Mouse (Mus musculus) right cerebral cortex, postnatal 36 days (tissue): ENCODE measurements at regions not wholly inside any gene's neighbourhood (a gene's known extent, or its start where the extent isn't known, plus 50 kb on each side); places are given as distances from the start of the nearest gene placed in this dataset.
A peak's percentile ranks its signal among the peaks of the same experiment; 100 is the strongest.

Experiments used
- DNase-seq, 2 experiments: peaks; one replicate each; pipeline ENCODE4 v3.0.0; 2022; ENCODE audit warnings: low spot score in 2 of 2, mixed read lengths in 1 of 2

DNA sequence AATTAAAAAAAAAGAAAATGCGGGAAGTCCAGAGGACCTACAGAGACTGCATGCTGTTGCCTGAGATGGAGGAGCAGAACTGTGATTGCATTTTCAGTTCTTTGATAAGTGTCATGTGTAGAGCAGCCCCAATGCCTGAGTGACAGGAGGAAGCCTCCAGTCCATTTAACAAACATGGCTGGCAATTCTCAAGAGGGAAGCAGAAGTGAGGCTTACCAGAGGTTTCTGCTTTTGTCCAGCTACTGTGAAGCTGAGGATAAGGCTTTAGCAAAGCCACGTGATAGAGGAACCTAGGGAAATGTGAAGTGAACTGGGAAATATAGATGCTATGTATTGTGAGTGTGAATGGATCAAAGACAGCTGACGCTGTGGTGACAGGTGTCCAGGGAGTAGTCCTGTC is 56.6 kb downstream of the Sucnr1 start:
- no peak for DNase-seq

GRCm38 (mm10) chr3:60159865-60160264 is 78.2 kb downstream of the Sucnr1 start:
- DNase-seq: no peak

GRCm38 (mm10) chr3:60167633-60168032 is 86.0 kb downstream of the Sucnr1 start:
- DNase-seq: no peak

DNA sequence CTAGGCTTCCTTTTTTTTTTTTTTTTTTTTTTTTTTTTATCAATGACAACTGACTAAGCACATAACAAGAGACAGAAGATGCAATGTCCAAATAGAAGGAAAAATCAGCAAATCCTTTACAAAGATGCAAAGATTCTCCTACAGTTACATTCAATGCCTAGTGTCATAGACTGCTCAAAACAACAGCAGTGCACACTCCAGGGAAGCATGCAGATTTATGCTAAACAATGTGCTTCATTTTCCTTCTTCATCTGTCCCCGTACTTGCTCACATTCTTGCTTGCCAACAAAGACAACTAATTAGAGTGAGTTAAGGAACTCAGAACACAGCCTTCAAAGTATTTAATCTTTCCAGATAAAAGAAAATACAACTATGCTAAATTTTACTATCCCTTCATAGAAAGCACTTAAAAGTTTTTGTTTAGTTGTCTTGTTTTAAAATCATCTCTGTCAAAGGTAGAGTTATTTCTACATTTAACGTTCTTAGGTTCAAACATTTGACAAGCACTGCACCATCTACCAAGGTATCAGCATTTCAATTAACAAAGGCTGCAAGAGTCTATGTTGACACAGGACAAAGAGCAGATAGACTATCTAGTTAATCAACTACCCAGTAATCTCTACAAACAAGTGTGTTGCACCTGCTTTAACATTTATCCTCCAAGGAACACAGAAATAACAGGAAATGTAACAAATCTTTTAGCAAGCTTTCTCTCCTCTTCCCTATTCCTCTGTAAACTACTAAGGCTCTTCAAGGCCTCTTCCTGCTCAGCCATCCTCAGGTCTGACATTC is 86.7 kb downstream of the Sucnr1 start:
- DNase-seq: no peak

GRCm38 (mm10) chr3:60169606-60170005 is 87.9 kb downstream of the Sucnr1 start:
- no peak for DNase-seq

GRCm38 (mm10) chr3:60184481-60184880 is 102.8 kb downstream of the Sucnr1 start:
- DNase-seq: no peak

DNA sequence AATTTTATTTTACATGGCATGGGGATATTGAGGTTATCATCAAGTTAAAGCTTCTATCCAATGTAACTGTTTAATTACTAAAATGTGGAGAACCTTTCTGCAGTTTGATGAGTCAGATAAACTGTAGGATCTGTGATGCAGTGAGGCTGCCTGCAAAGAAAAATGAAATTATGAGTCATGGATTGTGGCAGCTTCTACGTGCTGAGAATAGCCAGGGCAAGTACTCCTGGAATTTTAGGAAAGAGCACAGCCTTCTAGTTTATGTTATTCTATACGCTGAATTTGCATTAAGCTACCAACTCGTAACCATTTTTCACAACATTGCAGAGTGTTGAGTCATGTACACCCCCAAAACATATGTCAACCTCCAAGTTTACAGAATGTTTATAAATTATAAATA is 114.4 kb downstream of the Sucnr1 start:
- DNase-seq: peak in 1 of 2 experiments; percentile 16

- DNase-seq: no peak
Observed at GRCm38 (mm10) chr3:60207936-60208335, 126.3 kb downstream of the Sucnr1 start.

- DNase-seq: no peak
Observed at GRCm38 (mm10) chr3:60218938-60219337, 137.3 kb downstream of the Sucnr1 start.

GRCm38 (mm10) chr3:60240664-60241063 is 159.0 kb downstream of the Sucnr1 start:
- no peak for DNase-seq

- no peak for DNase-seq
Observed at GRCm38 (mm10) chr3:60266666-60267415, 185.2 kb downstream of the Sucnr1 start.

DNA sequence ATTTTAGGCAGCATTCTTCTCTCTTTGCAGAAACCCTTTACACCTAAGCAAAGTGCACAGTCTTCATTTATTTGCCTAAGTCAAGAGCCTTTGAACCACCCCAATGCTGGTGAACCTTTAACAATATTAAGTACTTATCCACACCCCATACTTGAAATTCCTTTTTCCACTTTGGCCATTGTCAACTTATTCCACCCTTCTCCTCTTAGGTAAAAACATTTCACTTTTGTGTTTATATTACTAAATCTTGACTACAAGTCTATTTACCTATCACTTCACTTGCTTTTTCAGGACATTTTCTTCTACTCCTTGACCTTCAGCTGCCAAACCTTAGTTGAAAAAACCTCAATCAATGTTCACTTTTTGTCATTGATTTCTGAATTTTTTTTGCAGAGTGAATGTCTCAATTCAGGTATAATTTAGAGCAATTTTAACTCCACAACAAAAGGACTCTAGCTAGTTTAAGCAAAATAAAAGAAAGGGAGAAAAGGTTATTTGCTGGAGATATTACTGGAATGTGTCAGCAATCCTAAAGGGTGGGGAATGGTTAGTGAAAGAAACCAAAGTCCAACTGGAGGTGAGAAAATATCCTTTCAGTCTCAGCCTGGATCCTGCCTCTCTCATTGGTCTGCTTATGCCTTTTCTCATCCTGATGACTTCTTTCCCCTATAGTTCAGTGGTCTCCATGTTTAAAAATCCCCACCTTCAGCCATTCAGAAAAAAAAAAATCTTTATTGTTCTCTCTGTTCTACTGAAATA is 185.9 kb downstream of the Sucnr1 start:
- DNase-seq: no peak

- no peak for DNase-seq
Observed at GRCm38 (mm10) chr3:60270463-60270862, 188.8 kb downstream of the Sucnr1 start.

DNA sequence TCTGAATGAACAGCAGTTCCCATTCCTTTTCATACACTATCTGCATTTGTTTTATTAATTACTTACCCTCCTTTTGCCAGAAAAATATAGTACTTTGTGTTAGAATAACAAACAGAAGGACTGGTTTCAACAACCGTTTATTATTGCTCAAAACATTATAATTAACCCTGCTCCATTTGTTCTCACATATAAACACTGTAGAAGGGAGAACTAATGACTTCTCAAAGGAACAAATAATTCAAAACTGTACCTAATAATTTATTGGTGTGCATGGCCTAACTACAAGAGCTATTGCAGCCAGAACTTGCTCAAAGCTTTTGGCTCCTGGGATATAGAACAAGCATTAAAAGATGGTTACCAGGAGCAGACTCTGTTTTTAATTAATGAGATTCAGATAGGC is 192.1 kb downstream of the Sucnr1 start:
- no peak for DNase-seq

- DNase-seq: no peak
Observed at GRCm38 (mm10) chr3:60275249-60275838, 193.7 kb downstream of the Sucnr1 start.

DNA sequence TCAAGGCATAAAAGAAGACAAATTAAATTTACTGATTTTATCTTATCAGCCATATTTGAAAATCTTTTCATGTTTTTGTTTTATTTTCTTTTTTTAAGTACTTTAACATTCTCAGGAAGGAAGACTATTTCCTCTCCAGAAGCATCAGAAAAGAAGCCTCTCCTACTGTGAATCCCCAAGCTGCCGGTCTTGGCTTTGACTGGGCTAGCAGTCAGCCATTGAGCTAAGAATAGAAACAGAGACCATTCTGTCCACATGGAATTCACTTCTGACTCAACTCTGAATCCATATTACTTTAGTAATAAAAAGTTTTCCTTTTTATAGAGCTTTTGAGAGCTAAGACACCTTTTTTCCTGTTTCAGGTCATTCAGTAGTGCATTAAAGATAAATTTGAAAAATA is 194.8 kb upstream of the Mbnl1 start:
- no peak for DNase-seq

DNA sequence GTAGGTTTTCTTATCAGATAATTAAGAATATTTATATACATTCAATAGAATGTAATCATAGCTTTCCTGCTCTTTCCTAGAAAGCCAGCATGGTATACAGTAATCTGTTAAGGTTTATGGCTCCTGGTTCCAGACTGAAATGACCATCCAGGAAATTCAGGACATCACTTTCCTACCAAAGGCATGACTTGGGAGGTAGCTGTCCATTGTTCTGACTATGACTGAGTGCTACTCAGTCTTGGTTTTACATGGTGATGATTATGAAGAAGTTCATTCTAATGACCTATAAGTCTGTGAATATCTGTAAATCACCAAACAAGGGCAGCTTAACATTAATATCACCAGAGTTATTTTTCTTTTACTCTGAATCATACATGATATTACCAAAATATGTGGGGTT is 191.4 kb upstream of the Mbnl1 start:
- DNase-seq: no peak

DNA sequence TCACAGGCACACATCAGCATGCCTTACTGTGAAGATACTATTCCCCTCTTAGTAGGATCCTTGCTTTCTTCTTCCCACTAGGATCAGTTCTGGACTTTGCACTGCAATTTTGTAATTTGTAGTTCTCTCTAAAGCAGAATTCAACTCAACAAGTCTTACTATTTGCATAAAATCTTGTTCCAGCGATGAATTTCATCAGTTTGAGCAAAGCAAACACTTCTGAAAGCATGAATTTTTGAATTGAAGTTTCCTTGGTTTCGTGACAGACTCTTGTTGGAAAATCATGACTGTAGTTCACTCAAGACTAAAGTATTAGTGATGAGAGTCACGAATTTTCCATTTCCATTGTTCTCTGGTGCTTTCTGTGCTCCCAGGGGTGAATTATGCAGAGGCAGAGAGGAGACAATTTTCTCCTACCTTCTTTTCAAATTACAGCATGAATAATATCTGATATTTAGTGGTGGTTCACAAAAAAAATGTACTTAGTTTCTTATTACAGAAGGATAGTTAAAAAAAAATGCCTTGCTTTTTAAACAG is 190.6 kb upstream of the Mbnl1 start:
- DNase-seq: no peak

GRCm38 (mm10) chr3:60292142-60292541 is 180.5 kb upstream of the Mbnl1 start:
- peak; percentile 19 to 30 for DNase-seq

DNA sequence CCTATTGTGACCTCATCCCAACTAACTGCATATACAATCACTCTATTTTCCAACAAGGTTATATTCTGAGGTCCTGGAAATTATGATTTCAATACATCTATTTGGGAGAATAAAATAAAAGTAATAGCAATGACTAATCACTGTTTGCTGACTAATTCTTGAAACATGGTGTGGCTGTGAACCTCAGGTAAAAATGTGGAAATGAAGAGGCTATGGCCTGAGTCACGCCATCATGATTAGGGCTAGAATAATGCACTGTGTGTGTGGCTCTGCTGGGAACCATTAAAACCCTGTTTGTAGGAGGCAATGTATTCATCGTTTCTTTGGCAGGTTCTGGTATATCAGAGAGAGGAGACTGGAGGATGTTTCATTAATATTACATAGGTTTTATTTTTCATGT is 179.7 kb upstream of the Mbnl1 start:
- DNase-seq: no peak

GRCm38 (mm10) chr3:60305399-60305798 is 167.2 kb upstream of the Mbnl1 start:
- no peak for DNase-seq

- DNase-seq: no peak
Observed at GRCm38 (mm10) chr3:60310402-60310801, 162.2 kb upstream of the Mbnl1 start.
